Mouse (Mus musculus): ENCODE measurements around the gene Eno4. TPM values are rescaled to one million over a fixed set of nuclear protein-coding genes. Genes with fewer than 3 reads are reported as not detected.

The Eno4 gene
- total and polyA plus RNA-seq, 3 experiments: 0.05 to 0.11 TPM; not detected in 1

DNA sequence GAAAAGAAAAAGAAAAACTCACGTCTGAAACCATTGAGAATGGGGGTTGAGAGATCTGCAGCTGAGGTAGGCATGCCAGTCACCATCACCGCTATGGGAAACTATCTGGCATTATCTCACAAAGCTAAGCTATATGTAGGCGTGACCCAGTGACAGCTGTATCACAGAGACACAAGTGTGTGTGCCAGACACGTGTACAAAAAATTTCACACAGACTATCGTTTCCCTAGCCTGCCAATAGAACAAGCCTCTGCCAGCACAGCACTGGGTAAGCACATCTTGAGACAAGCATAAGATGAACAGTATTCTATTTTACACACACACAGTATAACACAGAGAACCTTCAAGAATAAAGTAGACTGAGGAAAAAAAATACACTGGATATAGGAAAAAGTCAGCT, 67.6 kb downstream of the Eno4 start:
- DNase-seq (ENCODE audit: low spot score) (no peak), ATAC-seq (ENCODE audit: extremely low read depth, insufficient number of reproducible peaks, low FRiP score, poor library complexity, severe bottlenecking) (no peak)
- no peak for TF ChIP-seq GATA1 (IDR thresholded peaks at IDR 0.05; ENCODE audit: borderline replicate concordance, low read length)
- no peak for TF ChIP-seq GATA2 (IDR thresholded peaks at IDR 0.05; ENCODE audit: borderline replicate concordance, low read depth, low read length)
- no peak for TF ChIP-seq CTCF (IDR thresholded peaks at IDR 0.05; ENCODE audit: low read depth, low read length)
- TF ChIP-seq POLR2AphosphoS5 (IDR thresholded peaks at IDR 0.05; ENCODE audit: insufficient replicate concordance, low read depth, low read length): no peak
- no peak for TF ChIP-seq TAL1 (conservative IDR thresholded peaks at IDR 0.05; ENCODE audit: low read depth, low read length)
- Histone ChIP-seq H3K36me3 (replicated peaks) (no peaks in the 10 kb centered on the region), H3K4me1 (ENCODE audit: insufficient read depth, low read depth, low read length) (no peaks in the 10 kb centered on the region), H3K27me3 (ENCODE audit: insufficient read depth, low read length) (peaks cover 18% of the 10 kb centered on the region), H3K4me3 (ENCODE audit: low read depth, low read length) (no peak overlapping the region), H3K9me3 (replicated peaks) (no peaks in the 10 kb centered on the region)

Other genes with a start within 250 kb of the Eno4 start
- not detected in 2 replicates for gene Pnliprp1, start 214.5 kb upstream of the Eno4 start, total RNA-seq (2014; fragmentation: Nextera tagmentation)
- gene Pnliprp1, start 214.5 kb upstream of the Eno4 start, total RNA-seq (2017): 0.27 TPM in 1 of 2 replicates, not detected in the other
- not detected in 2 replicates for gene Pnliprp1, start 214.5 kb upstream of the Eno4 start, polyA plus RNA-seq (2012)
- gene Pnliprp2, start 183.7 kb upstream of the Eno4 start, total RNA-seq (2014; fragmentation: Nextera tagmentation): not detected in 2 replicates
- gene Pnliprp2, start 183.7 kb upstream of the Eno4 start, total RNA-seq (2017): not detected in 2 replicates
- not detected in 2 replicates for gene Pnliprp2, start 183.7 kb upstream of the Eno4 start, polyA plus RNA-seq (2012)
- not detected in 2 replicates for gene 1700019N19Rik, start 149.0 kb upstream of the Eno4 start, total RNA-seq (2014; fragmentation: Nextera tagmentation)
- gene 1700019N19Rik, start 149.0 kb upstream of the Eno4 start, total RNA-seq (2017): not detected in 2 replicates
- gene 1700019N19Rik, start 149.0 kb upstream of the Eno4 start, polyA plus RNA-seq (2012): not detected in 2 replicates
- gene Hspa12a, start 229 bp downstream of the Eno4 start, total RNA-seq (2014; fragmentation: Nextera tagmentation): not detected in 2 replicates
- 0.58 and 1.3 TPM in 2 replicates for gene Hspa12a, start 229 bp downstream of the Eno4 start, total RNA-seq (2017)
- gene Hspa12a, start 229 bp downstream of the Eno4 start, polyA plus RNA-seq (2012): not detected in 2 replicates
- not detected in 2 replicates for gene Shtn1, start 132.7 kb downstream of the Eno4 start, total RNA-seq (2014; fragmentation: Nextera tagmentation)
- 0.27 TPM in 1 of 2 replicates, not detected in the other for gene Shtn1, start 132.7 kb downstream of the Eno4 start, total RNA-seq (2017)
- gene Shtn1, start 132.7 kb downstream of the Eno4 start, polyA plus RNA-seq (2012): not detected in 2 replicates
- gene Vax1, start 226.6 kb downstream of the Eno4 start, total RNA-seq (2014; fragmentation: Nextera tagmentation): not detected in 2 replicates
- not detected in 2 replicates for gene Vax1, start 226.6 kb downstream of the Eno4 start, total RNA-seq (2017)
- not detected in 2 replicates for gene Vax1, start 226.6 kb downstream of the Eno4 start, polyA plus RNA-seq (2012)